Mouse (Mus musculus) frontal cortex, postnatal 14 days (tissue): ENCODE results near the gene Zfhx3.

ENCODE experiments used
- DNase-seq, 2 experiments: peaks; one replicate each; pipeline ENCODE4 v3.0.0; 2022; ENCODE audit warnings: low spot score in 2 of 2

Gene Zfhx3

DNA sequence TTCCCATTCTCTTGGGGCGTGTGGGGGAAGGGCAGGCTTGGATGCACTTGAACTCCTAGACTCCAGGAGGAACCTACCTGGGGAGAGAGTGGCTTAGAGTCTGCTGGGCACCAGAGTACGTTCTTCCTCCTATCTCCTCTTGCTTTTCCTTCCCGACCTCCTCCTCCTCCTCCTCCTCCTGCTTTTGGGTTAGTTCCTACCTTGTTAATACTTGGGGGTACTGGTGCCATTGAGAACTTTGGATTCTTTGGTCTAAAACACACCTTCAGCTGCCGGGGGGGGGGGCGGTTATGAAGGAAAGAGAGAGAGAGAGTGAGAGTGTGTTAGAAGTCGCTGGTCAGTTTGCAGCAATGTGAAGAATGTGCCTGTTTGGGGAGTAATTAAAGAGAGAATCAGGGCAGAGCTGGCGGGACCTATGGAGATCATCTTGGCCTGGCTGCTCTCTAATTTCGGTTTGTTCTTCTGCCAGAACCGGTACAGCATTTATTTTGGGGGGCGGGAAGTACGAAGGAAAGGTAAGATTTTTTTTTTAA is 773.0 kb downstream of the Zfhx3 start:
- no peak for DNase-seq

DNA sequence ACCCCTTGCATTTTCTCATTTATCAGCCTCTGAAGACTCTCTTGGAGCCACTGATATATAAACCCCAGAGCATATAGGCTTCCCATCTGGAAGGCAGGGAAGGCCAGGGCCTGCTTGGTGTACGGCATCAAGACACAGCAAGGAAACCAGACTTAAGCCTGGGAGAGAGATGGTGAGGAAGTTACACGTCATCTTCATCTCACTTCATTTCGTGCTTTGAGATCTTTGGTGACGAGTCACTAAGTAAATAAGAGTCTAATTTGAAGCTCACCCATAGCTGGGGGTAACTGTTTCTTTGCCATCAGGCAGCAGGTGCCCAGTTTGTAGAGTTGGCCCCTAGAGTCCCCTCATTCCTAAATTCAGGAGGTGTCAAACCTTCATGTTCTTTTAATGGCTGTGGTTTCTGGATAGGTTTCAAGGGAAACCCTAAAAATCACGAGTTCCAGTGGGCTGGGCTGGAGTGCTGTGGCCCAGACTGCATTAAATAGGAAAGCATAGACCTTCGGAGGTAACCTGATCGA is 773.9 kb downstream of the Zfhx3 start:
- DNase-seq = no peak

DNA sequence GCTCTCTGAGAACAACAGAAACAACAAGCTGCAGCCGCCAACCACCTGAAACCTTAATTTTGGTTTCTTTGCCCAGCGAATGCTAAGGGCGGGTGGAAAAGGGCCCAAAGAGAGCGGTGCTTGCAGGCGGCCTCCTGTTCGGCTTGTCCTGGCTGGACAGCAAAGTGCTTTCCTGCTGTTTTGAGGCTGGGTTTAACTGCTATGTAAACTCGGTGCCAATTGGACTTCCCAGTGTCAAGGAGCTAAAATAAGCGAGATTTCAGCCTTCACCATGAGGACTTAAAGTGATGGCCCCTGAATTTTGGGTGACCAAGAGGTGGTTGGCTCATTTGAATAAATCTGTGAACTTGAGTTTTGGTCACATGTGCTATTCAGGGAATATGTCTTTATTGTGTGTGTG is 775.1 kb downstream of the Zfhx3 start:
- DNase-seq = no peak

DNA sequence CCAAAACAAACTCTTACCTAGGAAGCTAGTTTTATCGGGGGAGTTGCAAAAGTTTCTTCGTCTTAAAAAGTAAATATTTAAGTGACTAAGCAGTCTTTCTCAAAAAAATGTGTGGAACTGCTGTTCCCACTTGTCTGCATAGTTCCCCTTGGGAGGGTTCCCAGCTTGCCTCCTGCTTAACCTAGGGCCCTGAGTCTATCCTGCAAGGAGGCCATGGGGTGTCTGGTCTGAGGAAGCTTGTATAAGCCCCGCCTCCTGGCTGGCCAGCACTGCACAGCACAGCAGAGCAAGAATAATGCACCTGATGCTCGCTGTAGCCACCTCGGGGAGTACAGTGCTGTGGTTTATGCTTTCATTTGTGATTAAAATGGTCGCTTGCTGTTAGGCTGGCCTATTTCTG is 775.6 kb downstream of the Zfhx3 start:
- DNase-seq = no peak

DNA sequence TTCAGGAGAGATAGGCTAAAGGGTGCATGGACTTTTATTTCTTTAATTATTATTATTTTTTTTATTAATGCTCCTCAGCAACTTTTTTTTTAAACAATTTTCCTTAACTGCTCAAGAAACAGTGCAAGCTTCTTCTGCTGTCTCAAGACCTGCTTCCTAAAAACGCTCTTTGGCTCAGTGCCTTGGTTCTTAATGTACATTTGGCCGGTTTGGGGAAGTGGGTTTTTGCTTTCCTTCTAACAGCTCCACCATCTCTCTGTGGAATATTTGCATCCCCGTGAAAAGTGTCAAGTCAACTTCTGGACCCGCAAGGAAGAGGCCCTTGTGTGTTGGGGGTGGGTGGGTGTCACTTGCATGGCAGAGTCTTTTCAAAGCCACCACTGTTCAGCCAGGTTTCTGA is 778.4 kb downstream of the Zfhx3 start:
- no peak for DNase-seq

DNA sequence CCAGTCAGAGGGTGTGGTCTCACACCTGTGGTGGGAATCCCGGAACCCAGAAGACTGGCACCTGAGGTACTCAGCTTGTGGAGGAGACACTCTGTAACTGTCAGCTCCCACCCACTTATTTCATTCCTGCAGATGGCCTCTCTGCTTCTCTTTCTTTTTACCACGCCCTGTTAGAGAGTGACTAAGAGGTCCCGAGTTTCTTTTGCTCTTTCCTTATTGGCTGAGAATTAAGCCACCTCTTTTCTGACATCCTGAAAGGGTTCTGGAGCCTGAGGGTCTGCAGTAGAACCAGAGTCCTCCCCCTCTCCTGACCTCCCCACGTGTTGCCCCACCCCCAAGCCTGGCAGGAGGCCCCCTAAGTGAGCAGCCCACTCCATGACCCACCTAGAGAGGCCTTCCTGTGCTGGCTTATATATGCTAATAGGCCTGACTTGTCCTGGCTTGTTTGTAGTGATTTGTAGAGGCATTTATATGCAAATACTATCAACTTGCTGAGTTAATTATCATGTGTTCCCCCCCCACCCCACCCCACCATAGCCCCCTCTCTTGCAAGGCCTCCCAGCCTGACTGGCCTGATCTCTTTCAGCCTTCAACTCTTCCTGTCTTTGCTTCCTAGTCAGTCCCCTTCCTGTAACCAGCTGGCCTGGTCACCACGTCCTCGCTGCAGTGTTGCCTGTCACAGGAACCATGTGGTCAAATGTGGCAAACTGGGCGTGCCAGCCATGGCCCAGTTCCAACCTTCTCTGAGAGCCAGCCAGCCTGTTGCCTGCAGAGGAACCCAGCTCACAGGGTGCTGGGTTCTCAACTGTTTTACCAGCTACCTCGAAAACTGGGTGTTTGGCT is 780.4 kb downstream of the Zfhx3 start:
- peak; percentile 45 to 57 for DNase-seq

DNA sequence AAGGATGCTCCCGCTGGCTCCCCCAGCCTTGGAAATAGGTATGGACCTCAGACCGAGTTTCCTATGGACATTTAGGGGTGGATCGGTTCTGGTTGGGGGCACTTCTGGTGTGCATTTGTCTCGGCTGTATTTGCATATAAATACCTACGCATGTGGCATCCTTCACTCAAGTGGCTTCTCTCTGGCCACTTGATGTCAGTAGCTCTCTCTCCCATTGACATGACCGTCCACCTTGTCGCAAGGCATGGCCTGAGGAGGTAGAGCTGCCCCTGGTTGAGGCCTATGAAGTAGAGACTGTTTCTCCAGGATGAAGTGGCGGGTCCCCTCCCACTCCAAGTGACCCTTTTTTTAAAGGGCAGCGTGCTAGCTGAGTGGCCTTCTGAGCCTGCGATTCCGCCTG is 781.2 kb downstream of the Zfhx3 start:
- DNase-seq = no peak

- DNase-seq = no peak
Observed at GRCm38 (mm10) chr8:108724818-108725506, 782.5 kb downstream of the Zfhx3 start.

GRCm38 (mm10) chr8:108725631-108726030 is 783.2 kb downstream of the Zfhx3 start:
- no peak for DNase-seq

GRCm38 (mm10) chr8:108726541-108727241 is 784.2 kb downstream of the Zfhx3 start:
- no peak for DNase-seq

GRCm38 (mm10) chr8:108729169-108729568 is 786.7 kb downstream of the Zfhx3 start:
- no peak for DNase-seq

DNA sequence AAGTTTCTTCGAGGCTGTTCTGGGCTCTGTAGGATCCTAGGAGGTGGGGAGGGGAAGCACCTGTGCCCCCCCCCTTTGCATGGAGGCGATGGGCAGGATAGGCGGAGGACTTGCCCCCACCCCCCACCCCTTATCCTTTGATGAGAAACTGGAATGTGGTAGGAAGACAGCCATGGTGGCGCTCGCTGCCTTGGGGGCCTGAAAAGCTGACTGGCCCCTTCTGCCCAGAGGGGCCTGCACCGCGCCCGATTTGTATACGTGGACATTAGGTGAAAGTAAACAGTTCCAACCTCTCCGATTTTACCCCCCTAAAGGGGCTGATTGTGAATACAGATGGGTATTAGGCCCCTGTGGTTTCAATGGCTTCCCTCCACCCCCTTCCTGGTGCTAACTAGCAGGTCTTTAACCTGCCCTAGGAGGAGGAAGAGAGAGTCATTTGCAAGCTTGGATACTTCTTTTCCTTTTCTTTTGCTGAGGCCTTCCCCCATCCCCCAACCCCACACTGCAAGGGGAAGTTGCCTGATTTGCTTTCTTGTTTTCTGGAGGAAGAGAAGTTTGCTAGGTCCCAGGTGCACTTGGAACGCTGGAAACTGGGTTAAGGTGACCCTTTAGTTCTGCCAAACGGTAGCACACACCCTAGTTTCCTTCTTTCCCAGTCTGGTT is 787.4 kb downstream of the Zfhx3 start:
- no peak for DNase-seq

DNA sequence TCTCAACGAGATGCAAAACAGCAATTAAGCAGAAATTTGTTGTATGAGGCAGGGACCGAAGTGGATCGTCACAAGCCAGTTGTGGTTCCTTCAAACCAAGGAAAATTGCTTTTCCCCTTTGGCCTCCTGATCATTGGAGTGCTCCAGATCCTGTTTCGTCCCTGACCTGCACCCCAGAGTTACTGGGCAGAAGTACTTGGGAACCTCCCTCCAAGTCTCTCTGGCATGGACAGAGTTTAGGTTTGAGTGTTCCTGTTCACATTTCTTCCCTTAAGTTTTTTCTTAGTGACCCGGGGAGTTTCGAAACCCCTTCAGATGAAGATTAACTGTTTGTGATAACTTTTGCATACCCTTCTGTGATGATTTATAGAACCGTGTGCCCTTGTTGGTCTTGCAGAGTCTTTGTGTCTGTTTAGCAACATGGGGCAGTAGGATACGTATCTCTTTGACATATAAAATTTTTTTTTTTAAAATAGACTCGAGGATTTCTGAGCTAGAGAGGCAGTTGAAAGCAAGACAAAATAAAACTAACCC is 788.5 kb downstream of the Zfhx3 start:
- no peak for DNase-seq

DNA sequence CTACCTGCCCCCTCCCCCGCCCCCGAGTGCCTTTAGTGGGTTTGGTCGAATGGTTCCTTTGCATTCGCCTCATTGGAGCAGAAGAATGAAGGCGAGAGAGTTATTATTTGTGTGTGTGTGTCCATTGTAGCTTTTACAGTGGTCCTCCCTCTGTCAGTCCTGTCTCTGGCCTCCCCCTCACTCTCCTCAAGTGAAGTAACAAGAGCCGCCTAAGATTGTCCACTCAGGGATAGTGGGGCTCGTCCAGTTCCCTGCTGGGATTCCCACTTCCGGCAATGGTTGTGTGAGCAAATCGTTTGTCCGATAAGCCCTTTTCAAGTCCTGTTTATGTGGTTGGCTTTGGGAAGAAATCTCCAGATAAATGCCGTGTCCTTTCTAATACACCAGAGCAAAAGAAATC is 790.1 kb downstream of the Zfhx3 start:
- DNase-seq = no peak

GRCm38 (mm10) chr8:108733385-108733784 is 790.9 kb downstream of the Zfhx3 start:
- no peak for DNase-seq

- DNase-seq = no peak
Observed at GRCm38 (mm10) chr8:108736442-108736841, 794.0 kb downstream of the Zfhx3 start.

DNA sequence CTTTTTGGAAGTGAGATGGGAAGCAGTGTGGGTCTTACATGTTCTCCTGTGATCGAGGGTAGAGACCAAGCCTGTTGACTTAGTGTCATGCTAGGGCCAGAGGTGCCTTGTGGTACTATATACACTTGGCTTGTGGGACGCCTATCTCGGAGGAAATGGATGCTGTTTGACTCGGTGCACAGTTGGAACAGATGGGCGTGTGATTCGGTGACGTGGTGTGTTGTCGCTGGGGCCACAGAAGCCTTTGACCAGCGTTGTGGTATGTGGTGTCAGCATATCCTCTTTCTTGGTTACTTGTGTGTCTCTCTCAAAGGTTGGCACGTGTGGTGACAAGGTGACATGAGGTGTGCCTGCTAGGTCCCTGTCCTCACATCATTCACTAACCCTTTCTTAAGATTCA is 795.7 kb downstream of the Zfhx3 start:
- no peak for DNase-seq

DNA sequence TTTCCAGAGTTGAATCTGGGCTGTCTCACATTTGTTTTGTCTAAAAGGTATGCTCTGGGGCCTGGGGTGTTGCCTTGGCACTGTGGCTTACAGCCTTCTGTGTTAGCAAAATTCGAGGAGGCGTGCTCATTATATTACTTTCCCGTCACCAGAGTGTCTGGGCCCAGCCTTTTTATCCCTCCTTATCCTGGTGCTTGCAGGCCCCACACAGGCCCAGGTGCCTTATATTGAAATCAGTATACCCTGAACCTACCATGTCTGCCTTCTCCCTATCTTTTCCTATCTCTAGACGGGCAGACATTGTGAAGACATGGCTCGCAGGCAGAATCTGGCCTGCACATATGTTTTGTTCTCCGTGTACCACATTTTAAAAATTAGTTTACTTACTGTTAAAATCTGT is 797.1 kb downstream of the Zfhx3 start:
- DNase-seq = no peak

GRCm38 (mm10) chr8:108740443-108740842 is 798.0 kb downstream of the Zfhx3 start:
- peak; percentile 73 to 74 for DNase-seq

GRCm38 (mm10) chr8:108741651-108742050 is 799.2 kb downstream of the Zfhx3 start:
- no peak for DNase-seq

- DNase-seq = no peak
Observed at GRCm38 (mm10) chr8:108742465-108742864, 800.0 kb downstream of the Zfhx3 start.
